Mouse (Mus musculus): ENCODE results near the gene Myo3a.

- TF ChIP-seq TAL1 (IDR thresholded peaks at IDR 0.05; ENCODE audit: low read length) (no peak), GATA1 (IDR thresholded peaks at IDR 0.05; ENCODE audit: low read length) (no peak)
Observed at GRCm38 (mm10) chr2:22548421-22548820, 321.1 kb downstream of the Myo3a start.
